Mouse (Mus musculus) liver, embryonic 14.5 days (tissue): ENCODE results near the gene Tcte1. TPM values are rescaled to one million over a fixed set of nuclear protein-coding genes. Genes with fewer than 3 reads are reported as not detected.

Experiments
- ATAC-seq: fragments of 200-750 bp; cut with Nextera tagmentation; 2 replicates; pipeline ENCODE4 v1.8.0; 2017; ENCODE audit warnings: moderate number of reproducible peaks, mild to moderate bottlenecking, moderate library complexity; ENCODE audit not compliant: insufficient read depth
- DNase-seq, 3 experiments: peaks; one replicate each; pipeline ENCODE4 v3.0.0-alpha.2; 2012 to 2013; ENCODE audit warnings: low read depth in 3 of 3, low spot score in 3 of 3
- H3K27ac ChIP-seq: fragments of 300-500 bp; sonication (generic); 2 replicates; pipeline ENCODE4 v1.5.1; 2014; ENCODE audit warnings: moderate library complexity, mild to moderate bottlenecking, control low read depth, inconsistent platforms
- H3K27me3 ChIP-seq: fragments of 300-500 bp; sonication (generic); 2 replicates; pipeline ENCODE4 v1.6.1; 2014; ENCODE audit warnings: mild to moderate bottlenecking, low read length, moderate library complexity; ENCODE audit not compliant: control insufficient read depth, insufficient read depth
- H3K36me3 ChIP-seq: fragments of 300-500 bp; sonication (generic); replicated peaks from 2 replicates; pipeline ENCODE4 v1.6.1; 2014; ENCODE audit warnings: low read depth; ENCODE audit not compliant: control insufficient read depth, insufficient read depth
- H3K4me1 ChIP-seq, 2 experiments: fragments of 200-500 bp in 1 of 2; fragments of 300-500 bp in 1 of 2; sonication (generic) in 1 of 2; replicated peaks; 2 replicates each; pipeline ENCODE4 v1.6.1; 2012 to 2014; ENCODE audit warnings: antibody characterized with exemption in 1 of 2, inconsistent platforms in 1 of 2, low read length in 1 of 2; ENCODE audit not compliant: control insufficient read depth in 2 of 2, insufficient read depth in 2 of 2
- H3K4me2 ChIP-seq: fragments of 300-500 bp; sonication (generic); 2 replicates; pipeline ENCODE4 v1.6.1; 2014; ENCODE audit warnings: low read depth, mild to moderate bottlenecking, control low read depth, moderate library complexity
- H3K4me3 ChIP-seq, 2 experiments: fragments of 200-500 bp in 1 of 2; fragments of 300-500 bp in 1 of 2; sonication (generic) in 1 of 2; 2 replicates each; pipeline ENCODE4 v1.5.1; 2012 to 2014; ENCODE audit warnings: low read depth in 2 of 2, low read length in 2 of 2, mild to moderate bottlenecking in 2 of 2, control low read depth in 1 of 2, inconsistent platforms in 1 of 2, moderate library complexity in 1 of 2; ENCODE audit not compliant: insufficient read depth in 1 of 2
- H3K9ac ChIP-seq: fragments of 300-500 bp; sonication (generic); replicated peaks from 2 replicates; pipeline ENCODE4 v1.6.1; 2014; ENCODE audit warnings: mild to moderate bottlenecking, control low read depth, moderate library complexity
- H3K9me3 ChIP-seq: fragments of 300-500 bp; sonication (generic); 2 replicates; pipeline ENCODE4 v1.6.1; 2016; ENCODE audit warnings: low read length, mixed read lengths; ENCODE audit not compliant: control insufficient read depth
- CTCF ChIP-seq: IDR thresholded peaks from 2 replicates; pipeline ENCODE4 v1.5.1; 2016; ENCODE audit warnings: antibody characterized with exemption, low read depth, control low read depth
- EP300 ChIP-seq: IDR thresholded peaks from 2 replicates; pipeline ENCODE4 v1.6.1; 2016; ENCODE audit warnings: antibody characterized with exemption, low read depth
- WGBS: fragments of 180-500 bp; shearing (Covaris S2); extraction: QIAGEN DNeasy Blood & Tissue Kit; methylation state at CpG from one replicate; pipeline ENCODE4 v1.1.7; 2014; ENCODE audit not compliant: insufficient replicate concordance; 5-methylcytosine and 5-hydroxymethylcytosine counted together
- polyA plus RNA-seq, 2 experiments: library from polyadenylated mRNA; depleted of rRNA in 1 of 2; stranded (reverse) in 1 of 2; unstranded in 1 of 2; fragments of >200 nt; fragmentation: Nextera tagmentation in 1 of 2; extraction: Ambion mirVana in 1 of 2; gene quantifications; 2 replicates each; pipeline versions ENCODE4 v1.2.1 to v1.2.3; 2012 to 2014

Gene Tcte1
- not detected in 2 replicates for polyA plus RNA-seq (2012; rRNA removed)
- polyA plus RNA-seq (2014; fragmentation: Nextera tagmentation; extraction: Ambion mirVana) = not detected in 2 replicates

GRCm38 (mm10) chr17:45523263-45523662 is at the start of gene Tcte1:
TSS of gene Tcte1 (plus strand) at chr17:45523434.
- no peaks in the 10 kb centered on the region for H3K27me3 ChIP-seq
- peaks cover 0 to 4% of the 10 kb centered on the region in 2 experiments; a peak in 1 of 4 replicates for H3K4me1 ChIP-seq
- H3K9me3 ChIP-seq = no peaks in the 10 kb centered on the region
- DNase-seq (no peak), ATAC-seq (no peak)
- H3K36me3 ChIP-seq = no peaks in the 10 kb centered on the region
- no peak within 1 kb of the TSS for H3K4me3 ChIP-seq
- no peak within 1 kb of the TSS for H3K27ac ChIP-seq
- no peak within 1 kb of the TSS for H3K9ac ChIP-seq
- TF ChIP-seq EP300 (no peak), CTCF (no peak)
- WGBS = under 1% methylated on average over 21 of the region's 21 CpGs
- peak within 1 kb of the TSS; percentile 31 for H3K4me2 ChIP-seq

GRCm38 (mm10) chr17:45473667-45474066 is 49.6 kb upstream of the Tcte1 start:
- Histone ChIP-seq H3K27me3 (peaks cover 17% of the 10 kb centered on the region), H3K4me2 (no peak overlapping the region), H3K9ac (no peak overlapping the region), H3K27ac (no peak overlapping the region), H3K9me3 (no peaks in the 10 kb centered on the region), H3K4me3 (no peak overlapping the region), H3K4me1 (no peaks in the 10 kb centered on the region), H3K36me3 (no peaks in the 10 kb centered on the region)
- WGBS = 61% methylated on average over 6 of the region's 6 CpGs
- ATAC-seq (no peak), DNase-seq (no peak)
- TF ChIP-seq EP300 (no peak), CTCF (no peak)

- peak overlapping the region; percentile 55; the same call in 1 of the 2 replicates for H3K4me2 ChIP-seq
- no peaks in the 10 kb centered on the region for H3K4me1 ChIP-seq
- no peak overlapping the region for H3K27ac ChIP-seq
- H3K9me3 ChIP-seq = no peaks in the 10 kb centered on the region
- no peak overlapping the region; a peak in 1 of 4 replicates for H3K4me3 ChIP-seq
- H3K27me3 ChIP-seq = peaks cover 17% of the 10 kb centered on the region
- 60% methylated on average over 8 of the region's 8 CpGs for WGBS
- no peak for ATAC-seq
- H3K36me3 ChIP-seq = no peaks in the 10 kb centered on the region
- no peak overlapping the region for H3K9ac ChIP-seq
- no peak for TF ChIP-seq EP300
- TF ChIP-seq CTCF = no peak
- DNase-seq = no peak
These were observed 49.1 kb upstream of the Tcte1 start for GRCm38 (mm10) chr17:45474146-45474545.

GRCm38 (mm10) chr17:45474669-45475465 is 48.4 kb upstream of the Tcte1 start, which contains the start of gene Spats1:
TSS of gene Spats1 (minus strand) at chr17:45475415.
- DNase-seq (no peak), ATAC-seq (no peak)
- Histone ChIP-seq H3K4me3 (peak within 1 kb of the TSS; percentile 39 to 45), H3K27ac (no peak within 1 kb of the TSS), H3K4me2 (peak within 1 kb of the TSS; percentile 55), H3K36me3 (no peaks in the 10 kb centered on the region), H3K9me3 (no peaks in the 10 kb centered on the region), H3K27me3 (peaks cover 17% of the 10 kb centered on the region), H3K9ac (no peak within 1 kb of the TSS), H3K4me1 (no peaks in the 10 kb centered on the region)
- 5% methylated on average over 30 of the region's 30 CpGs for WGBS
- TF ChIP-seq CTCF = no peak
- no peak for TF ChIP-seq EP300

- peak; percentile 28 to 44 (median 32) for DNase-seq
- Histone ChIP-seq H3K9me3 (no peaks in the 10 kb centered on the region), H3K4me1 (no peaks in the 10 kb centered on the region), H3K4me2 (peak overlapping the region; percentile 13; the same call in 1 of the 2 replicates), H3K27ac (no peak overlapping the region), H3K36me3 (no peaks in the 10 kb centered on the region), H3K4me3 (no peak overlapping the region), H3K9ac (no peak overlapping the region), H3K27me3 (peaks cover 17% of the 10 kb centered on the region)
- no peak for ATAC-seq
- TF ChIP-seq CTCF (peak; percentile 99), EP300 (no peak)
- WGBS = 3% methylated on average over 12 of the region's 12 CpGs
These were observed 44.9 kb upstream of the Tcte1 start for GRCm38 (mm10) chr17:45478234-45478825.
